Mouse (Mus musculus) lung, adult 2 months (tissue): ENCODE measurements around the gene A630076J17Rik.

Experiments
- CTCF ChIP-seq: fragments of 200-500 bp; IDR thresholded peaks from 2 replicates; pipeline ENCODE4 v1.5.1; 2011; ENCODE audit warnings: mild to moderate bottlenecking, low read length, control low read depth; ENCODE audit not compliant: insufficient read depth
- POLR2A ChIP-seq: fragments of 200-500 bp; IDR thresholded peaks from 2 replicates; pipeline ENCODE4 v1.6.1; 2011; ENCODE audit warnings: low read depth, mild to moderate bottlenecking, control low read depth, low read length, borderline replicate concordance; ENCODE audit errors: extremely low read depth

GRCm38 (mm10) chr3:107261851-107262165, 31.4 kb downstream of the A630076J17Rik start:
- TF ChIP-seq CTCF (no peak), POLR2A (no peak)
